Mouse (Mus musculus) testis, adult 2 months (tissue): ENCODE results near the gene Ccdc9. TPM values are rescaled to one million over a fixed set of nuclear protein-coding genes. Genes with fewer than 3 reads are reported as not detected.

Source experiments
- H3K27ac ChIP-seq: fragments of 200-500 bp; 2 replicates; pipeline ENCODE4 v1.5.1; 2012; ENCODE audit warnings: low read depth, low read length; ENCODE audit not compliant: control insufficient read depth, insufficient read depth
- H3K27me3 ChIP-seq: fragments of 200-500 bp; 2 replicates; pipeline ENCODE4 v1.6.1; 2012; ENCODE audit warnings: mild to moderate bottlenecking, low read length, moderate library complexity; ENCODE audit not compliant: control insufficient read depth, insufficient read depth
- H3K36me3 ChIP-seq: fragments of 200-500 bp; 2 replicates; pipeline ENCODE4 v1.6.1; 2012; ENCODE audit warnings: mild to moderate bottlenecking, low read length; ENCODE audit not compliant: control insufficient read depth, insufficient read depth
- H3K4me1 ChIP-seq: fragments of 200-500 bp; 2 replicates; pipeline ENCODE4 v1.6.1; 2012; ENCODE audit warnings: low read length; ENCODE audit not compliant: control insufficient read depth, insufficient read depth
- H3K4me3 ChIP-seq: fragments of 200-500 bp; 2 replicates; pipeline ENCODE4 v1.5.1; 2012; ENCODE audit warnings: low read depth, mild to moderate bottlenecking, low read length, moderate library complexity, mixed read lengths; ENCODE audit not compliant: control insufficient read depth
- CTCF ChIP-seq: fragments of 200-500 bp; IDR thresholded peaks from 2 replicates; pipeline ENCODE4 v1.5.1; 2012; ENCODE audit warnings: low read depth, mild to moderate bottlenecking, inconsistent platforms, low read length, moderate library complexity; ENCODE audit not compliant: control insufficient read depth, insufficient read depth, insufficient replicate concordance
- POLR2A ChIP-seq: fragments of 200-500 bp; IDR thresholded peaks from 2 replicates; pipeline ENCODE4 v1.6.1; 2012; ENCODE audit warnings: low read depth, mild to moderate bottlenecking, inconsistent platforms, low read length, moderate library complexity; ENCODE audit not compliant: control insufficient read depth
- polyA plus RNA-seq: library from polyadenylated mRNA; depleted of rRNA; stranded (reverse); fragments of >200 nt; gene quantifications from 2 replicates; pipeline ENCODE4 v1.2.3, GENCODE M21; 2012; rRNA removed

Ccdc9 gene
- polyA plus RNA-seq, 1 experiment: 46.0 TPM

GRCm38 (mm10) chr7:16239554-16239997, 47.0 kb downstream of the Ccdc9 start:
- H3K27ac ChIP-seq: no peak overlapping the region
- TF ChIP-seq POLR2A: no peak
- no peak for TF ChIP-seq CTCF
- no peaks in the 10 kb centered on the region for H3K36me3 ChIP-seq
- no peaks in the 10 kb centered on the region for H3K27me3 ChIP-seq
- no peak overlapping the region for H3K4me3 ChIP-seq
- peaks cover 2% of the 10 kb centered on the region for H3K4me1 ChIP-seq

- TF ChIP-seq CTCF (no peak), POLR2A (no peak)
- Histone ChIP-seq H3K27ac (no peak overlapping the region), H3K36me3 (no peaks in the 10 kb centered on the region), H3K27me3 (no peaks in the 10 kb centered on the region), H3K4me3 (no peak overlapping the region), H3K4me1 (peaks cover 4% of the 10 kb centered on the region)
These were observed 56.7 kb downstream of the Ccdc9 start for GRCm38 (mm10) chr7:16229869-16230268.

Other genes with a start within 250 kb of the Ccdc9 start
- gene Bicra, start 238.9 kb downstream of the Ccdc9 start, polyA plus RNA-seq: 5.9 and 7.3 TPM in 2 replicates
- gene Zfp541, start 225.0 kb downstream of the Ccdc9 start, polyA plus RNA-seq: 98.8 and 100 TPM in 2 replicates
- gene Napa, start 188.3 kb downstream of the Ccdc9 start, polyA plus RNA-seq: 134 and 145 TPM in 2 replicates
- gene Kptn, start 166.9 kb downstream of the Ccdc9 start, polyA plus RNA-seq: 13.6 and 14.4 TPM in 2 replicates
- 34.7 and 35.7 TPM in 2 replicates for gene Slc8a2, start 157.0 kb downstream of the Ccdc9 start, polyA plus RNA-seq
- 2.5 and 2.6 TPM in 2 replicates for gene Meis3, start 111.7 kb downstream of the Ccdc9 start, polyA plus RNA-seq
- gene Dhx34, start 64.8 kb downstream of the Ccdc9 start, polyA plus RNA-seq: 26.2 and 27.1 TPM in 2 replicates
- gene C5ar2, start 42.6 kb downstream of the Ccdc9 start, polyA plus RNA-seq: 0.02 and 0.07 TPM in 2 replicates
- gene C5ar1, start 27.3 kb downstream of the Ccdc9 start, polyA plus RNA-seq: 0.53 and 0.65 TPM in 2 replicates
- gene Inafm1, start 13.2 kb downstream of the Ccdc9 start, polyA plus RNA-seq: 19.5 and 22.5 TPM in 2 replicates
- gene Bbc3, start 21.6 kb upstream of the Ccdc9 start, polyA plus RNA-seq: 4.0 and 6.1 TPM in 2 replicates
- 53.7 and 61.4 TPM in 2 replicates for gene Sae1, start 101.0 kb upstream of the Ccdc9 start, polyA plus RNA-seq
- 14.4 and 17.2 TPM in 2 replicates for gene Zc3h4, start 114.1 kb upstream of the Ccdc9 start, polyA plus RNA-seq
- 3.5 and 5.6 TPM in 2 replicates for gene Tmem160, start 166.0 kb upstream of the Ccdc9 start, polyA plus RNA-seq
- gene Npas1, start 190.9 kb upstream of the Ccdc9 start, polyA plus RNA-seq: 0.72 and 1.4 TPM in 2 replicates